Mouse (Mus musculus) cortical plate, adult 2 months (tissue): ENCODE measurements around the gene Sorbs2.

Experiments used
- CTCF ChIP-seq: fragments of 200-500 bp; IDR thresholded peaks from 2 replicates; pipeline ENCODE4 v1.5.1; 2011; ENCODE audit warnings: mild to moderate bottlenecking, control low read depth, low read length; ENCODE audit not compliant: insufficient read depth; ENCODE audit errors: extremely low read depth
- POLR2A ChIP-seq: fragments of 200-500 bp; IDR thresholded peaks from 2 replicates; pipeline ENCODE4 v1.6.1; 2011; ENCODE audit warnings: mild to moderate bottlenecking, low read length, control low read depth; ENCODE audit not compliant: insufficient read depth; ENCODE audit errors: extremely low read depth

DNA sequence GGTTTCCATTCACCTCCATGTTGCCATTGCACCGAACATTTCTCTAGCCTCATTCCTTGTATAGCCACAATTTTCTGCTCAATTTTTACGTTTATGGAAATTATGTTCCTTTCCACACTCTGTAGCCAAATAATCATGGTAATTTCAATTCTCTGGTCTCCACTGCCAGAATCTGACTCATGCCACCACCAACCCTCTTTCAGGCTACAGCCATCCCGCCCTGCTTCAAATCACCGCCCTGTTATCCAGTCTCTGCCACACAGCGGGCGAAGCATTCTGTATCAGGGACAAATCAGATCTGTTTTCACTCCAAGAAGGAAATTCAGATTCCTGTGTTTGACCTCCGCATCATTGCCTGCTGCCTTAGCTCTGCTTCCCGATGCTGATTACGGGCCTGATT, 79.4 kb downstream of the Sorbs2 start:
- TF ChIP-seq CTCF (no peak), POLR2A (no peak)
